ENCODE assay signal across 7 mouse cellular contexts in genomic region chr6:121272075-121272800, GRCm38 (mm10). TPM values are rescaled to one million over a fixed set of nuclear protein-coding genes. Genes with fewer than 3 reads are reported as not detected.
DNase-seq lines count a peak whose midpoint lies in the region; ATAC-seq lines count a peak whose summit lies in the region.

No protein-coding gene starts in this region.

- H3K9ac ChIP-seq in intestine, embryonic 16.5 days (ENCODE audit: low read depth, low read length): peak overlapping the region; percentile 41; the same call in 1 of the 2 replicates
- peak overlapping the region; percentile 56 for H3K9ac ChIP-seq in midbrain, embryonic 11.5 days (ENCODE audit: low read length)

- DNase-seq in adrenal gland, adult 8-10 months: peak; percentile 76
- peak; percentile 89 for DNase-seq in embryo, embryonic 11 days
- DNase-seq in gastrocnemius, postnatal 36 days: peak; percentile 51 to 65
- peak; percentile 70 to 78 for DNase-seq in left cerebral cortex, postnatal 36 days (ENCODE audit: low spot score in 2 of 2)
- DNase-seq in midbrain, embryonic 11.5 days (ENCODE audit: low spot score, missing footprints): peak; percentile 98
- DNase-seq in skeletal muscle tissue, adult 2 months (ENCODE audit: low read depth, low spot score): peak; percentile 77

- peak overlapping the region; percentile 50 for H3K4me3 ChIP-seq in intestine, embryonic 16.5 days (ENCODE audit: low read length)
- peak overlapping the region; percentile 28 for H3K4me3 ChIP-seq in midbrain, embryonic 11.5 days (ENCODE audit: low read depth, low read length)

- peak overlapping the region; percentile 70 for H3K27ac ChIP-seq in intestine, embryonic 16.5 days (ENCODE audit: low read length)
- H3K27ac ChIP-seq in midbrain, embryonic 11.5 days (ENCODE audit: low read depth, low read length): peak overlapping the region; percentile 46

- H3K4me2 ChIP-seq in intestine, embryonic 16.5 days (ENCODE audit: low read depth, low read length): peak overlapping the region; percentile 39
- peak overlapping the region; percentile 60 for H3K4me2 ChIP-seq in midbrain, embryonic 11.5 days

- no peaks in the 10 kb centered on the region for H3K4me1 ChIP-seq in intestine, embryonic 16.5 days (ENCODE audit: control insufficient read depth, insufficient read depth, low read length)
- no peaks in the 10 kb centered on the region for H3K4me1 ChIP-seq in midbrain, embryonic 11.5 days (ENCODE audit: control insufficient read depth, insufficient read depth, low read length)

- WGBS in intestine, embryonic 16.5 days: 12% methylated on average over 17 of the region's 17 CpGs
- 20% methylated on average over 17 of the region's 17 CpGs for WGBS in midbrain, embryonic 11.5 days

- H3K9me3 ChIP-seq in intestine, embryonic 16.5 days (ENCODE audit: control insufficient read depth, low read length): no peaks in the 10 kb centered on the region
- no peaks in the 10 kb centered on the region for H3K9me3 ChIP-seq in midbrain, embryonic 11.5 days (ENCODE audit: control insufficient read depth, low read length)

- peak; percentile 90 for ATAC-seq in intestine, embryonic 16.5 days
- ATAC-seq in midbrain, embryonic 11.5 days (ENCODE audit: low FRiP score): peak; percentile 88

- H3K27me3 ChIP-seq in intestine, embryonic 16.5 days (replicated peaks; ENCODE audit: control insufficient read depth, insufficient read depth, low read length): no peaks in the 10 kb centered on the region
- H3K27me3 ChIP-seq in midbrain, embryonic 11.5 days (ENCODE audit: control insufficient read depth, insufficient read depth, low read length): no peaks in the 10 kb centered on the region

- H3K36me3 ChIP-seq in intestine, embryonic 16.5 days (ENCODE audit: control insufficient read depth, insufficient read depth, low read length): no peaks in the 10 kb centered on the region
- no peaks in the 10 kb centered on the region for H3K36me3 ChIP-seq in midbrain, embryonic 11.5 days (ENCODE audit: control insufficient read depth, insufficient read depth, low read length)

- intact Hi-C loops in gastrocnemius, postnatal 36 days (cut with DNase I): loop anchor here (5.0 kb wide), 1 partner anchor 95 kb away; no protein-coding TSS in a partner anchor
- intact Hi-C loops in left cerebral cortex, postnatal 36 days (cut with DNase I): loop anchor here (2.0 kb wide), 1 partner anchor 93 kb away; no protein-coding TSS in a partner anchor

RNA-seq across cellular contexts. Expression of gene Usp18, which starts 26.5 kb away (rescaled TPM):
- 1 to 10 TPM; 2.1 to 4.1 (median 3.3) TPM for total RNA-seq in adrenal gland, adult 8-10 months (2022)
- total RNA-seq in gastrocnemius, postnatal 36 days (2021): 1 to 10 TPM in 1 of 2 experiments, under 1 TPM in 1; 0.48 to 1.2 TPM
- polyA plus RNA-seq in intestine, embryonic 16.5 days (2015; fragmentation: Nextera tagmentation; extraction: Ambion mirVana): 2.6 and 2.8 TPM in 2 replicates
- under 1 TPM; 0.59 to 0.72 TPM for total RNA-seq in left cerebral cortex, postnatal 36 days (2021)
- 0.77 and 1.0 TPM in 2 replicates for polyA plus RNA-seq in midbrain, embryonic 11.5 days (2014; fragmentation: Nextera tagmentation; extraction: Ambion mirVana)

RNA-seq across cellular contexts. Expression of gene Slc6a13, which starts 27.8 kb away (rescaled TPM):
- 1 to 10 TPM in 3 of 4 experiments, under 1 TPM in 1; 0.63 to 9.7 (median 3.0) TPM for total RNA-seq in adrenal gland, adult 8-10 months (2022)
- under 1 TPM; 0.23 to 0.32 TPM for total RNA-seq in gastrocnemius, postnatal 36 days (2021)
- polyA plus RNA-seq in intestine, embryonic 16.5 days (2015; fragmentation: Nextera tagmentation; extraction: Ambion mirVana): 0.77 and 1.4 TPM in 2 replicates
- 10 to 100 TPM; 12.4 to 18.9 TPM for total RNA-seq in left cerebral cortex, postnatal 36 days (2021)
- polyA plus RNA-seq in midbrain, embryonic 11.5 days (2014; fragmentation: Nextera tagmentation; extraction: Ambion mirVana): 3.2 and 3.4 TPM in 2 replicates

Comparison
In these comparisons a context has a peak if more than half of its experiments do, and no peak if none do; other contexts are left out.
1. Peak in every context shown above with its lines: DNase-seq, ATAC-seq, H3K4me3 ChIP-seq and H3K27ac ChIP-seq.